Mouse (Mus musculus) cerebellum, adult 8-10 months (tissue): ENCODE data around the gene Slc38a5.
A peak's percentile ranks its signal among the peaks of the same experiment; 100 is the strongest.

Experiments
- DNase-seq: peaks from one replicate; pipeline ENCODE4 v3.0.0; 2022

The Slc38a5 gene

DNA sequence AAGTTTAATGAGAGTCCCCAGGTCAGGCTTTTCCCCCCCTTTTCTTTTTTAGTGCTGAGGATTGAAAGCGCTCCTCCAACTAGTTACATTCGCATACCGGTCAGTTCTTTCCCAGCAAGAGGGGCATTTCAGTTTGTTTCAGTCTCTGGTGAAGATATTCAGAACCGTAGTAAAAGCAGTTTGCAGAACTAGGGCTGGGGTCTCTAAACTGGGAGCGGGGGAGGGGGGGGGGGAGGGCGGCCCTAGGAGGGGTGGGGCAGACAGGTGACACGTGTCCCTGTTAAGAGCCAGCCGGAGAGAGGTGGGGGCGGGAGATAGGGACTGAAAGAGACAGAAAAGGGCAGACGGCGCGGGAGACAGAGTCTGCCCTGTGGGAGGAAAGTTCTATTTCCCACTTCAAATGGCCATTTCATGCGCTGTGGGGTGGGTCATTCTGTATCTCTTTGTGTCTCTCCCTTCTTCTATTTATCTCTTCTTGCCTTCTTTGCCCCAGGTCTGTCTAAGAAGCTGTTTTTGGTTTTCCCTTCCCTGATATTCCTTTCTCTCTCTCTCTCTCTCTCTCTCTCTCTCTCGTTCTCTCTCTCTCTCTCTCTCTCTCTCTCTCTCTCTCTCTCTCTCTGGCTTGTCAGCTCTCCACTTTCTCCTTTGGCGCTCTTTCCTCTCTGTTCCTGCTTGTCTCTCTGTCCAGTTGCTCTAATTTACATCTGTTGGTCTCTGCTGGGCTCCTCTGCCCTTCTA, at the start of gene Slc38a5:
TSS of gene Slc38a5 (plus strand) at position 51 of the 738 bp plus-strand sequence.
- no peak for DNase-seq

DNA sequence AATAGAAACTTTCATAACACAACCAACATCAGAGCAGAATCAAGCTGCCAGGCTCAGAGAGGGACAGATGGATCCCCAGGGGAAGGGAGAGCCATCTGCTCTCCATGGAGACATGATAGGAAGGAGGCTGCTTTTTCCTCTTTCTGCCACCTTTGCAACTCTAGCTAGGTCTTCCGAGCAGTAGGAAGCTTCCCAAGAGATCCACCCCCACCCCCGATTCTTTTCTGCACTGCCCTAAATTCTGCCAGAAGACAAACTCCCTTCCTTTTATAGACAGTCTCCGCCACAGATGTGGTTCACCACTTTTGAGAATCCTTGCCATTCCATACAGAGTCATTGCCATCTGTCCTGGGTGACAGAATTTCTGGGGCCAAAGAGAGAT, 48.6 kb upstream of the Slc38a5 start:
- peak; percentile 51 for DNase-seq

DNA sequence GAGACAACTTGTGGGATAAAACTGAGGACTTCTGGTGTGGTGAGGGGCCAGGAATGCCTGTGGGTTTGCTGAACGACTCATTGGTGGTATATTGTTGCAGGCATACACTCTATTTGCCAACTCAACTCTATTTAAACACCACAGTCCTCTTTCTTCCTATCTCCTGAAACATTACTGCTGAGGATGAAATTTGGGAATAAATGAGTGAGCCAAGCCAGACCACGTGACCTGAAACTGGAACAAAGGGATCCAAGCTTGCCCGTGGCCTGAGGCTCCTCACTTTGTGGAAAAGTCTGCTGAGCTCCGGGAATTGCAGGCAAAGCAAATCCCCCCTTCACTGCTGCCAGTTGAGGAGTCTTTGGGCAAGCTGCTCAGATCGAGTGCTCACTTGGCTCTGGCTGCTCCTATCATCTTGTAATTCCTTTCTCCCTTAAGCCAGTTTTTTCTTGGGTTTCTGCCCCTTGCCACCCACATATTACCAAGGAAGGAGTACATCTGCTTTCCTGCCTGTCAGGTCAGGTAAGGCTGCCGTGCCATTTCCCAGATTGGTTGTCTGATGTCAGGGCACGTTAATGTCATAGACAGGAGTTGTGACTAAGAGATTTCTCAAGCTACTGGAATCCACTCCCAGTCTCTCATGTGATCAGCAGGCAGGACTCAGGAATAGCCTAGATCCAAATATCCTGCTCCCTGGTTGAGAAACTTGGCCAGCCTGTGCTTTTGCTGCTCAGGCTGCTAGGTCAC, 48.1 kb upstream of the Slc38a5 start:
- peak; percentile 44 for DNase-seq

DNA sequence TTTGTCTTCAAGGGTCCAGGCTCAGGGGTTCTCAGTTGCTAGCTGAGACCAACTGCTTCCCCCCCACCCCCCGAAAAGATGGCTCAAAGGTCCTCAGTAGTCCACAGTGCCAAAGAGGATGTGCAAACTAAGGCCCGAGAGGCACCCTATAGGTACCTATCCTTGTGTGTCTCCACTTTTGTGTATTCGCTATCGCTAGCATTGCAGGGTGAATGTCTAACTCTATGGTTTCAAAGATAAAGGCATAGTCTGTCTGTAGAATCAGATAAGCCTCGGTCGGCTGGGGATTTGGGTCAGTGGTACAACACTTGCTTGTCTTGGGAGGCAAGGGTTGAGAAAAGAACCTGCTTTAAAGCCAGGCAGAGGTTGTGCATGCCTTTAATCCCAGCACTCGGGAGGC, 47.5 kb upstream of the Slc38a5 start:
- no peak for DNase-seq

DNA sequence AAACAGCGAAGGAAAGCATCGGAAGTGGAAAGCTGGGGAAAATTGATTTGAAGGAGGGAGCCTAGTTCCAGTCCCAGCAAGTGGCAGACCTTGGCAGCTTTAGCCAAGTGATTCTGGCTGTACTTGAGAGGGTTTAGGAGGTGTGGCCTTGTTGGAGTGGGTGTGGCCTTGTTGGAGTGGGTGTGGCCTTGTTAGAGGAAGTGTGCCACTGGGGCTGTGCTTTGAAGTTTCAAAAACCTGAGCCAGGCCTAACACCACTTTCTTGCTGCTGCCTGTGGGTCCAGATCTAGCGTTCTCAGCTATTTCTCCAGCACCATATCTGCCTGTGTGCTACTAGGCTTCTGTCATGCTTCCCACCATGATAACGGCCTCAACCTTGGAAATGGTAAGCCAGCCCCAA, 40.7 kb upstream of the Slc38a5 start:
- no peak for DNase-seq

DNA sequence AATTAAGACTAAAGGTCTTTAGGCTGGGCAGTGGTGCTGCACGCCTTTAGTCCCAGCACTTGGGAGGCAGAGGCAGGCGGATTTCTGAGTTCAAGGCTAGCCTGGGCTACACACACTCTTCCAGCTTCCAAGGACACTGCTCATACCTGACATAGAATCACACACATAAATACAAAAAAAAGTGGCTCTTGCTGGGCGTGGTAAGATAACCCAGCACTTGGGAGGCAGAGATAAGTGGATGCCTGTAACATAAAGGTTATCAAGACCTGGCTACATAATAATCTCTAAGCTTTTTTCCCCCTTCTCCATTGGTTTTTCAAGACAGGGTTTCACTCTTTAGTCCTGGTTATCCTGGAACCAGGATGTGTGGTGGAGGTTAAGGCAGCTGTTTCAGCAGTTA, 37.3 kb upstream of the Slc38a5 start:
- no peak for DNase-seq

DNA sequence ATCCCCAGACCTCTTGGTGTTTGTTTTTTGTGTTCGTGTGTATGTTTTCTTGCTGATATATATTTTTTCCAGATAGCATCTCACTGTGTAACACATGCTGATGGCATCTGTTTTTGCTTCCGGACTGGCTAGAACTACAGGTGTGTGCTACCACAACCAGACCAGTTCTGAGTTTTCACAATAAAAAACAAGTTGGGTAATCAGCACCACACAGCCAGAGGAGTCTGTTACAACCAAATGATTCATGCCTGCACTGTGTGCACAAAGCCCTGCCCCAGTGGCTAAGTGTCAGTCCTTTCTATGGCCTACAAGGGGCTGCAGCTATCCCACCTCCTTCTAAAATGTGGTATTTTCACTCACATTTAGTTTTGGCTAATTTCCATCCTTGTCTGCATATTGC, 34.2 kb upstream of the Slc38a5 start:
- no peak for DNase-seq

DNA sequence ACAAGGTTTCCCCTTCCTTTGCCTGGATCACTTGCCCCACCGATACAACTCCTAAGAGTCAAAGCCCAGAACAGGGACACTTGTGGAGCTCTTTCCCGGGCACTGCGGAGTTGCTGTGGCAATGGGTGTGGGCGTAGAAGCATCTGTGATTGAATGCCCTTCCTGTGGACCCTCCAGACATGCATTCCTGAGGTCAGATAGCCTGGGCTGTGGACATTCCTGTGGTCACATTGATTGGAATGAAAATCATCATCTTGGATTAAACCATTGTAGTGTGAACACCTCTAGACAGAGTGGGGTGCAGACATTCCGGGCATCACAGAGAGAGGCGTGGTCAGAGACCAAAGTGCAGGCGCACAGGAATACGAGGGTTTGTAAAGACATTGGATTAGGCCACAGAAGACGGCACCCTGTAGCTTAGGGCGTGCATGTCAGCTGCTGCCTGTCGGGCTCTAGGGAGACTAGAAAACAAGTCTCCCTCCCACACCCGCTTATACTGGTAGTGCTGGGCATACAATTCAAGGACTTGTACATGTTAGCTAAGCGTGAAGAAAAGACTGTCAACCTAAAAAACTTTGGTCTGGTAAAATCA, 32.0 kb upstream of the Slc38a5 start:
- no peak for DNase-seq

DNA sequence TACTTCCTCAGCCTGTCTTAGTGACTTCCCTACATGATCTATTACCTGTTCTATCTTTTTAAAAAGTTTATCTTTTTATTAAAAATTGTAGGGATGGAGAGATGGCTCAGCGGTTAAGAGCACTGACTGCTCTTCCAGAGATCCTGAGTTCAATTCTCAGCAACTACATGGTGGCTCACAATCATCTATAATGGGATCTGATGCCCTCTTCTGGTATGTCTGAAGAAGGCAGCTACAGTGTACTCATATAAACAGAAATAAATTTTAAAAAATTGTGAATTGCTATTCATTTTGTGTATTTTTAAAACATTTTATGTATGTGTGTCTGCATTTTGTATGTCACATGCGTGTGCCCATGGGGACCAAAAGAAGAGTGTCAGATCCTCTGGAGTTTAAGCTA, 23.3 kb upstream of the Slc38a5 start:
- no peak for DNase-seq

DNA sequence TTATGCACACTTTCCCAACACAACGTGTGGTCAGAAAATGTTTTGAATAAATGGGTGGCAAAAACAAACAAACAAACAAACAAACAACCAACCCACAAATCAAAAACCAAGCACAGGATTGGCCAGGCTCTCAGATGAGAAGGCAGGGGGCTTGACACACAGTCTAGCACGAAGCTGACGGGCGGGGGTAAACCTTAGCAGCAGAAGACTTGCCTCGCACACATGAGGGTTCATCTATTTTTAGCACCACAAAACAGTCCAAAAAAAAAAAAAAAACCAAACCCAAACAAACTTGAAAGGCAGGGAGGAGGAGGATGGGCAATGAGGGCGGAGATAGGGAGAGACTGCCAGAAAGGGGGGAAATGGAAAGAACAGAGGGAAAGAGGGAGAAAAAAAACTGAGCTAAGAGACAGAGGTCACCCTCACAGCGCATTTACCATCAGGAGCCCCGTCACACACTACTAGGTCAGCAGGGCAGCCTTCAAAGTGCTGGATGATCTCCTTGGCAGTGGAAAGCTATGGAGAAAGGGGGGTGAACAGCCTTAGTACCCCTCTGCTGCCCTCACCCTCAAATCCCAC, 22.3 kb upstream of the Slc38a5 start:
- DNase-seq: no peak

DNA sequence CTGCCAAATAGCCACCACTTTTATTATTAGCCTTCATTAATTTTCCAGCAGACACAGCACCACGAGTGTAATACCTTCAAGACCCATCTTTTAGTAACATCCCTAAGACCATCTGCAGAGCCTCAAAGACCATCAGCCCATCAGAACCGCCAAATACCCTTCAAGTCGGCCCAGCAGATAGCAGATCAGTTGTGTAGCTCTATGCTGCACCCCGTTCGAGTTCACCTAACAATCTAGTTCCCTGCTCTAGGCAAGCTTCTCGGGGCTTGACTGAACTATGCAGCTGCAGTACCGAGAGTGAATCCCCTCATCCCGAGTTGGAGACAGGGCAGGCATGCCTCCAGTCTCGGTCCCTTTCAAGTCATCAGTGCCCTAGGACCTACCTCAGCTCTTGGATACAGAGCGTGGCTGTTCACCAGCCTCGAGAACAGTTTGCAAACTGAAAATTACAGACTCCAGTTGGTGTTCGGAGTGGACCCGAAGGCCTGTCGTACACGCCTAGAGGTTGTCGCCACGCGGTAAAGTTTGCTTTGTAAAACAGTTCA, 19.1 kb upstream of the Slc38a5 start:
- no peak for DNase-seq

DNA sequence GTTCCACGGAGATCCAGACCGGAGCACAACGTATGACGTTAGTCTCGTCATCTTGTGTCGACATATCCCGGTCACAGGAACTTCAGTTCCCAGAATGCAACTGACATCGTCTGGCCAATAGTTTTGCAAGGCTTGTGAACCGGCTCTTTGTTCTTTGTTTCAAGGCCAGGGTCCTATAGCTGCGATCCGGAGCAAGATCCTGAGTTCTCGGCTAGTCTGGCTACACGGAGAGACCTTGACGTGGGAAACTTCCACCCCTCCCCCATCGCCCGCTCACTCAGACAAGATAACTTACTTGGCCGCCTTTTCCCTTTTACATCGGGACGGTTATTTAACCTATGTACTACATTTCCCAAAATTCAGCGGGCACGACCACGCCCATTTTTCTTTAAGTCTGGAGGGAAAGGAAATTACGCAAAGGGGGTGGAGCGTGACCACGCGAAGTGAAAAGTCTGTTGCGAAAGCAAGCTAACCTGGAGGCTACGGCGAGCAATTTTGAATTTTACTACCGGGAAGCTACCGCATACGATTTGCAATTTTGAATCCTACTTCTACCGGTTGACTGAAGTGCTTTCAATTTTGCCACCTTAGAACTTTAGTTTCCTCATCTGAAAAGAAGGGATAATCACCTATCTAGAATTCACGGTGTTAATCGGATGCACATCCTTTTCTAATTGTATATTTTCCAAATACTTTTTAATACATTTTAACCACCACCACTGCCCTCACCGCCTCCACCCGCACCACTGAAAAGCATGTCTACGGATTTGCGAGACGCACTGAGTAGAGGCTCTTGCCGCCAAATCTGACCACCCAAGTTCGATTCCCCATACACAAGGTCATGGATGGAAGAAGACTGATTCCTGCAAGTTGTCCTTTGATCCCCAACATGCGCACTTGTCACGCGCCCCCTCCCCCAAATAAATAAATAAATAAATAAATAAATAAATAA, 18.3 kb upstream of the Slc38a5 start, which contains the start of gene Ftsj1:
TSS of gene Ftsj1 (minus strand) at position 73 of the 952 bp plus-strand sequence.
- peak; percentile 79 for DNase-seq

DNA sequence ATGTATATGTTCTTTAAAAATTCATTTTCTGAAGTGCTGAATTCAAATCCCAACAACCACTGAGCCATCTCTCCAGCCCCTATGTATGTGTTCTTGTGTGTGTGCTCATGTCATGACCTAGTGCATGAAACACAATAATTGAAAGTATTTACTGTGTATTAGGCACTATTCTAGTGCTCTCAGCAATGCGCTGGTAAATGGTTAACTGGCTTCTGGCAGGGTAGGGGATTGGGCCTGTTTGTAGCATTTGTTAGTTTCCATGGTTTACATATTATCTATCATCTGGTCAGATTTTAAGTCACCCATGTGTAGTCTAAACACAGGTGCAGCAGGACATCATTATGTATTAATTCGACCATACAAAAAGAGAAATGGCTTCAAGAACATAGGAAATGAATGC, 17.2 kb upstream of the Slc38a5 start:
- DNase-seq: no peak

DNA sequence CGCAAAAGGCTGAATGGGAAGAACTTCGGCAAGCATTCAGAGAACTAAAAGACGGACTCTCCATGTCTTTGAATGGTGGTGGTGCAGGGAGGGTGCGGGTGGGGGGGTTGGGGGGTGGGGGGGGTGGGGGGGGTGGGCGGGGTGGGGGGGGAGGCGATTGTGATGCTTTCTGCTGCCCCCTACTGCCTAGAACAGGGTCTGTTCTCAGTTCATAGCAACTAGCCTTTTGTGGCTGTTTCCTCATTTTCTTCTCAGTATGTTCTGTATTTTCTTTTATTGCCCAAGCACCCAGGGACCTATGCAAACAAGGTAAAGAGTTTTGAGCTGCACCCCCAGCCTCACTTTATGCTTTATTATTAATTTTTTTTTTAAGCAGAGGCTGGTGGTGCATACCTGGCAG, 15.1 kb upstream of the Slc38a5 start:
- no peak for DNase-seq

DNA sequence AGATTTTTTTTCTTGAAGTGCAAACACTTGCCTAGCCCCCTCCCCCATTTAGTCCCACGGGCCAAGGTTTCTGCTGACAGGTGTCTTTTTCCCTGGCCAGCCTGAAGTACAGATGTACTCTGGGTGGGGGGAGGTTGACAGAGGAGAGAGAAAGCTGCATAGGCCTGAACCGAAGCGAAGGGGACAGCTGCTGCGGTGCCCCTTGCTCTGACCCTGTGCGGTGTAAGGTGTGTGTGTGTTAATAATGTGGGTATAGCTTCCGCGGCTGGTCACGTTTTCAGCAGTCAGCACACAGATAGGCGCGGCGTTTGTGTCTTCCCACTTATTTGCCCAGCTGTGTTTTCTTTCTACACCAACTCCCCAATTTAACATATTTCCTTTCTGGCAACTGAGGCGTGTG, 11.5 kb upstream of the Slc38a5 start:
- no peak for DNase-seq

DNA sequence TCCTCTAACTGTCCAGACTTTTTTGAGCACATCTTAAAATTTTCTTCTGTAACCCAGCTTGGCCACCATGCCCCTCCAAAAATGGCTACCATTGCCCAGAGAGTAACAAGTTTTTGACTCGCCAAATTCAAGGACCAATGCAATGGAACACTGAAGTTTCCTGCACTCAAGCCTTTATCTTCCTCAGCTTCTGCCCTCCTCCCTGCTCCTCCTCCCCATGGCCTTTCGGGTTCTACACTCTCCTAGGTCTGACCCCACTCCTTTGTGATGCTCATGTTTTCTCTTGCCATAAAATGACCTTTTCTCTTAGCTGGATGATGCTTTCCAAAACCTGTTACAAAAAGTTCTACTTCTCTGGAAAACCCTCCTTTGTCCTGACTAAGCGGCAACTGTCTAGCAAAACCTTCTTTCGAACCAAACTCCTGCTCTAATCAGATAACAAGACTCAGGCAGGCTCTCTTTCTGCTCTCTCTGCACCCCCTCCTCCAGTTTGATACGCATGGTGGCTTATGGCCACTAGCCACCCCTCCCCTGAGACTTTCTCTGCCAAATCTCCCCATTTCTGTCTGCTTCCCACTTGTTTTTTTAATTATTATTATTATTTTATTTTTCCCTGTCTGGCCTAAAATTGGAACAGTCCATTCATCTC, 7.7 kb upstream of the Slc38a5 start:
- DNase-seq: no peak

DNA sequence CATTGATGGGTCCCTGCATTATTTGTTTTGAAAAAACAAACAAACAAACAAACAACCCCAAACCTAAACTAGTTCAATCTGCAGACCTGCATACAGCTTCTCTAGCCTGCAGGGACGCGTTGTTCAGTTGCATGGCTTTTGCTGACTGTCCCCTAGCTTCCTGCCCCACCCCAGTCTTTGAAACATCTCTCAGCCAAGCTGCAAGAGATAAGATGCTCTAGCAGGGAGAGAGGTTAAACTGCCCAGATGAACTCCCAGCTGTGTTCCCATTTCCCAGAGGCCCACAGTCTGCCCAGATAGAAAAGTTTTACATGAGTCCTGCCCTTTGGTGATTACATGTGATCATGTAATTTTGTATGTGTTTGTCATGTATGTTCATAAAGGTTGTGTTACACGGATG, 6.7 kb upstream of the Slc38a5 start:
- DNase-seq: no peak

DNA sequence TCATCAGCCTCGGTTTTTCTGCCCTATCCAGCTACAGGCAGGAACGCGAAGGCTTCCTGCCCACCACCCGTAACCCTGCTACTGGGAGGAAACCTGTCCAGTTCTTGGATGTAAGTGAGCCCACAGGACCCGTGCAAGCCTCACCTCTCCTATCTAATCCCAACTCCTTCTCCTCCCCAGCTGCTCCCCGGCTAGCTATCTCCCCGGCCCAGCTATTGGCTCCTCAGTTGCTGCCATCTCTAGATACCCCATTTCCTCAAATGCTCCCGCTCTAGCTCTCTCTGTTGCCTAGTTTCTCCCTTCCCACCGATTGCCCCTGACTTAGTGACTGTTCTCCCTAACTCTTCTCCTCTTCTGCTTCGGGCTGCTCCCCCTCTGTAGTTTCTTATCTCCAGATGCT, 1.1 kb downstream of the Slc38a5 start:
- no peak for DNase-seq

DNA sequence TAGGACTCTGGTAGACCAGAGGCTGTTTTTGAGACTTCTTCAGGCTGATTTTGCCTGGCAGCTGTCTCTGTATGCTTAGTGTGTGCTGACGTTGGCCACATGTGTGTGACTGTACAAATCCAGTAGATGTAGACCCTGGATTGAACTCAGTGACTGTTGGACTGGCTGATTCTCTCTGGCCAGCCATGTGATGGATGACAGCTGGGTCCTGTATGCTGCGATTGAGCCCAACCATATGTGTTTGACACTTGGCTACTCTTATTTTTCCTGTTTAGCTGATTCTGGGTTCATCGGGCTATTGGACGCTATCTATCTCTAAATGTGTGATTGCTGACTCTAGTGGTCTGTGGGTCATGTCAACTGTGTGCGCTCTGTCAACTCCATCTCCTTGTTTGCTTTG, 3.1 kb downstream of the Slc38a5 start:
- DNase-seq: no peak

DNA sequence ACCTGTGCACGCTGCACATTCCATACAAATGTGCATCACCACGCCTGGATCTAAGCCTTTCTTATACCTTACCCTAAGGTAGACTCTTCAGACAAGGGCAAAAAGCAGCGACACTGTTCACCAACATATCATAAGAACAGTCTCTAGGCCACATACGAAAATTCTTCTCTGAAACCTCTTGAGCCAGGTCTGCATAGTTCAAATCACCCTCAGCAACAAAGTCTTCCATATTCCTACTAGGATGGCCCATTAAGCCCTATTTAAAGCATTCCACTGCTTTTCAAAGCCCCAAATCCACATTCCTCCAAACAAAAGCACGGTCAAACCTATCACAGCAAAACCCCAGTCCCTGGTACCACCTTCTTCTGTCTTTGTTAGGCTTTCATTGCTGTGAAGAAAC, 17.7 kb downstream of the Slc38a5 start:
- DNase-seq: no peak

DNA sequence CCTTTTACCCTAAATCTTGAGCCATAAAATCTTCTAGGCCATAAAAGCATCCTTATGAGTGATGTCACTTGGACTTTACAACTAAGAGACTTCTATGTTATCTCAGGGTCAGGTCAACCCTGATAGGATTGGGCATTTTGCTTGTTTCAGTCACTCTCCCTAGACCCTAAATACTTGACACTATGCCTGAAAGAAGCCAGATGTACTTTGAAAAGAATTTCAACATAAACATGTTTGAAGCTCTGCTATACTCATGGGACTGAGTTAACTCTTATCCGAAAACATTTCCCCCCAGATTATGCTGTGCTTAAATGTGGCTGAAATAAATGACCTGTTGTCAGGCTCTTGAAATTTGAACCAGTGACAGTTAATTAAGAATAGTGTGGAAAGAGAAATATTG, 38.4 kb downstream of the Slc38a5 start:
- DNase-seq: no peak

DNA sequence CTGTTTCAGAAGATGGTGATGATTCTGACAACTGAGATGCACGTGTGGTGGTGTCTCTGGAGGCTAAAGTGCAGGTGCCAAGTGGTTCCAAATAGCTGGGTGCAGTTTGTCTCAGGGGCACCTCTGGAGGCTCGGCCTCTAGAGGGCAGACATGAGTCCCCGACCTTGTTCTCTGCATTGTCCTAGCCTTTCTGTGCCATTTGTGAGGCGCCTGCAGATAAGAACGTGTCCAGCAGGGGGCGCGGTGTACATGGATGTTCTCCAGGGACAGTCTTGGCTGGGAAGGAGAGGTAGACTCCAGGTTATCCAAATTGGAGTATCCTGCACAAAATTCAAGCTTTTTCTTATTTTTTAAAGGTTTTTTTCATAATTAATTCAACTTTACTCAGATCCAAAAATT, 44.0 kb downstream of the Slc38a5 start:
- DNase-seq: peak; percentile 3
